Mouse (Mus musculus) T-cell, adult 2 months (primary cell): ENCODE data around the gene Ttc3.
"Not testable (repeated sequence)": the region's sequence is repeated elsewhere in the genome, so short reads cannot be mapped to it uniquely, and the experiment has no call there.

Experiments used
- DNase-seq: peaks from one replicate; pipeline ENCODE4 v3.0.0; 2022; ENCODE audit warnings: low spot score

Gene Ttc3

DNA sequence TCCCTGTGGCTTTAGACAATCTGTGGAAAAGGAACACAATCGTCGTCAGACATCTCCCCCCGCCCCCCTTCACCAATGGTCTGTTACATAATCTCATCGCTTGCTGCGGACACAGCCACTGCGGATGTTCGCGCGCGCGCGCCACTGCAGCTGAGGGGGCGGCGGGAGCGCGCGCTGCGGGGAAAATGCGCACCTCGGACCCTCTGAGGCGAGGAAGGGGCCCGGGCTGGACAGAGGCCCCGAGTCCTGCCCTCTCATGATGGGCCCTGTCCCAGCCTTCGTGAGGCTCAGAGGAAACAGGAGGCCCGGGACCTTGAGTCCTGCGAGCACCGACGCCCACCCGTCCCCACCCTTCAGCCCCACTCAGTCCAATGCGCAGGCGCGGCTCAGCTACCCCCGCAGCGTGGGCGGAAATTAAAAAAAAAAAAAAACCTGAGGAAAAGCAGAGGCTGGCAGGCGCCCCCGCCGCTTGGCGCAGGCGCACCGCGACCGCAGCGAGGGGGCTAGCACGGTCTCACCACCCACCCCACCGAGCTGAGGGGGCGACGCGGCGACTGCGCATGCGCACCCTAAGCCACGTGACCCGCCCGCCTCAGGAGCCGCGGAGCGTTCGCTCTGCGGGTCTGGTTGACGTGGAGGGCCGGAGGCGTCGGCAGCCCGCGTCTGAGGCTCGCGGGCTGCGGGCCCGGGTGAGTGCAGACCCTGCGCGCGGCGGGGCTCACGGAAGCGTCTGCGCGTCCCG lies at the start of gene Ttc3:
Gene Ttc3, plus strand, starts transcription at position 446 of the 742 bp plus-strand sequence.
- peak; percentile 90 for DNase-seq

DNA sequence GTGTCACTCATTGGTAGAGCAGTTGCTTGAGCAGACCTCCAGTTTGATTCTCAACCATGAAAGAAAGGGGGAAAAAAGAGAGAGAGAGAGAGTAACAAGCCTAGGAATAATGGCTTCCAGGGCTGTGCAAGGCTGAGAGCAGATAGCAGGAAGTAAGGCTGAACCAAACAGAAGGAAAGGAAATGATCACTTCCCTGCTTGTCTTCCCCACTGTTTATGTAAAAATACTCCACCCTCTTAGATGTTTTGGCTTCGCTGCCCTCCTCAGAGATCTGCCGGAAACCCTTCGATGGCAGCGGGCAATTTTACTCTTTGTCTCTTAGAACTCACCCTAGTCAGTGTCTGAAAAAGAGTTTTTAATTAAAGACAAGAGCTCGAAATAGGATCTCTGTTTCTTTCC lies 46.7 kb upstream of the Ttc3 start:
- peak; percentile 9 for DNase-seq

DNA sequence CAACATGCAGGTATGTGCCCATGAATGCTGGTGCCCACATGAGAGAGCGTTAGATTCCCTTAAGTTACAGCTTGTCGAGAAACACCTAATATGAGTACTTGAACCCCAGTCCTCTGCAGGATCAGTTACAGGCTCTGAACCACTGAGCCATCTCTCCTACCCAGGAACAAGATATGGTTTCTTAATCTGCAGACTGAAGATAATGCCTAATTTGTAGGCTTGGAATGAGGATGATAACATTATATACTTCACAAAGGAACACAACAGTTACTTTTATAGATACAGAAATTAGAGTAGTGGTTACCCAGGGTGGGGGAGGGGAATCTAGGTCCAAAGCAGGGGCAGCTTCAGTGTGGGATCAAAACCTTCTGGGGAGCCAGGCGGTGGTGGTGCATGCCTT lies 44.4 kb upstream of the Ttc3 start:
- no peak for DNase-seq

DNA sequence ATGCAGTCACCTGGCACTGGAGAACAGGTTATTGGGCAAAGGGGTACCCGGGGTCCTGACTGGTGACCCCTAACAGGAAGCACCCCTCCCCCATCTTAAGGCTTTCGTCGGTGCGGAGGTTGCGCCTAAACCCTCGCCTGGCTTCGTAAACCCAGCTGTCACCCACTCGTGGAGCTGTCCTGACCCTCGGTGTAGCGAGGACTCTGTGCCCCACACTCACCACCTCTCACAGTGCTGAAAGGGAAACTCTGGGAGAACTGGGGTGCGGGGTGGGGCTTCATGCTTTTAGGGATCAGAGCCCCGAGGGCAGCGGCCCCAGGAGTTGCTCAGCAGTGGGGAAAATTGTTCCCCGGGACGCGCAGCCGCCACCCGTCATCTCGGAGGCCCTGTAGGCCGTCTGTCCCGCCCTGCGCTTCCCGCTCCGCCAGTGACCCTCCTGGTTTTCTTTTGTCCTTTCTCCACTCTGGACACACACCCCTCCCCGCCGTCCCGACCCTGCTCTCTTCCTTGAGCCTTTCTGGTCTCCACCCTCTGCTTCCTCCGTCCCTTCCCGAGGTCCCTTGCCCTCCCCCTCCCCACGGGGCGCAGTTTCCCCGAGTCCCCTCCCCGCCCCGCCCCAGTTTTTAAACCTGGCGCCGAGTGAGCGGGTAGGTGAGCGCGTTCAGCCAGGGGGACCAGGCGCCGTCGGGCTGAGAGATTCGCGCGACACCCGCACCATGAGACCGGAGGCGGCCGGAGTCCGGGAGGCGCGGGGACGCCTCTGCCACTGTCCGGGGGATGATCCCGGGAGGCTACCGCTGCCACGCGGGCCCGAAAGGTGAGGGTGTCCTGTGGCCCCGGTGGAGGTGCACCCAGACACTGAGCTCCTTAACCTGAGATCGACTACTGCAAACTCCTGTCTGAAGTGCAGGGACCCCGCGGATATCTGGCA lies 42.4 kb upstream of the Ttc3 start, which contains the start of gene Ripply3:
Gene Ripply3, plus strand, starts transcription at position 640 of the 931 bp plus-strand sequence.
- DNase-seq: peak; percentile 11

DNA sequence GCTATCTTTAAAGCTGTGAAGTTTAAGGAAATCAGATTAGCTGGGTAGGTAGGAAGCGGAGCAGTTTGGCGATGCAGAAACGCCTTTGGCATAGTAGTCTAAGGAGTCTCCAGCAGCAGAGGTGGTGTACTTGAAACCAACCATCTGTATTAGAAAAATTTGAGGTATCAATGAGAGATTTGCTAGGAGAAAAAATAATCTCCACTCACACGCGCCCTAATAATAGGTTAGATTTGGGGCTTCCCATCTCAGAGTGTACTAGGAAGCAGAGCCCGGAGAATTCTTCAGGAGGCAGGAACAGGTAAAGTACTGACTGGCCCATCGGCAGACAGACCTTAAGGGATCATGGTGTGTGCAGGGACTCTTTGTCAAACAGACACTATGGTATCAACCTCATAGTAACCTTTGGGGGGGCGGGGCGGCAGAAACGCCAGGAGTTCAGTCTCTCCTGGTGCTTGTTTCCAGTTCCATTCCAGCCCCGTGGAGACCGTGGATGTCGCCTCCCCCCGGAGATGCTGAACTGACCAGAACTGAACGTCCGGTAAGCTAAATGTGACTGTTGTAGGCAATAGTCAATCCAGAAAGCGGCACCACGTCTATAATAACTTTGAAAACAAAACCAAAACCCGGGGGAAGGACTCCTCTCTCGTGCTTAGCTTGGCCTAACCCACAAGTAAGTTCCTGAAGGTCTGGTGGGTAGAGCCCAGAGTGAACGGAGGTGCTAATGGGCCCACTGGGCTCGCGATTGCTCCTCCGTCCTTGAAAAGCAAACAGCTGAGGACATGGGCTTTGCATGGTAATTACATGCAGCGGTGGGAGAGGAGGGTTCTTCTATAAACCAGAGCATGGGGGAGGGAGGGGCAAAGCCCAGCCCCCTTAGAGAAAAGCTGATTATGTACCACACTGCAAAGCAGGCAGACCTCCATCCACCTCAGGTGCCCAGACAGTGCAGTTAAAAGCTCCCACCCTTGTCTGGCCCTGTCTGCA lies 41.2 kb upstream of the Ttc3 start:
- DNase-seq: peak; percentile 20

DNA sequence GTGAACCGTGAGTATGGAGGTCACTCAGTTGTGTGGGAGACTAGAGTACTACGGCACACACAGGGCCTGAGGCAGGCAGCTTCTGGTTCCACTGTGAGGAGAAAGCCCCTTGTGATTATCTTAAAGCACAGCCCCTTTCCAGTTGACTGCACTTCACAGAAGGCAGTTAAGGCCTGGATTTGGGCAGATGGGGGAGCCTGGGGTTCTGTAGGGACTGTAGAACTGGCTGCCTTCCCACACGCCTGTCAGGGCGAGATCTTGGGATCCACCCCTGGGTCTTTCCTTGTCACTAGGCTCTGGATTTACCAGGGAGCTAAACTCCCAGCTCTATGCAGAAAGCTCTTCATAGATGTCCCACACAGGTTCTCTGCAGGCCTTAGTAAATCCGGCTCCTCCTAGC lies 40.0 kb upstream of the Ttc3 start:
- DNase-seq: no peak

DNA sequence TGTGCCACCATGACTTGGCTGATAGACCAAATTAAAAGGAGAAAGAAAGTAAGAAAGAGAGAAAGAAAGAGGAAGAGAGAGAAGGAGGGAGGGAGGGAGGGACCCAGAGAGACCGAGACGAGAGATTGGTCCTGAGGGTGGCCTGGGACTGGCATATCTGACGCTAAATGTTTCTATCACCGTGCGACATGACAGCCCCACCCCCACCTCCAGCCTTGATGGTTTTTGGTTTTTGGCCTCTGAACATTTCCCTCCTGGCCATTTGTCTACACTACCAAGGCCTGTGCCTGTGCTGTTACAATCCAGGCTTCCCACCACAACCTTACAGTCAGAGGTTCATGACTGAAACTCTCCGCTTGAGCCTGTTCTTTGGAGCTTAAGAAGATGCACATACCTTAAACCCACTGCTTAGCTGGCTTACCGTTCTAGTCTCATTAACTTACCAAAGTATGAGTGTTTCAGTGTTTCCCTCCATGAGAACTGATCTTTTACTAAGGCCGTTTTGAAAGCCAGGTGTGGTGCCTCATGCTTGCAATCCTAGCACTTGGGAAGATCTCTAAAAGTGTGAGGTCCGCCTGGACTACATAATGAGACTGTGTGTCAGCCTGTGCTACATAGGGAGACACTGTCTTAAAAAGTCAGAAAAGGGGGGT lies 39.1 kb upstream of the Ttc3 start:
- no peak for DNase-seq

DNA sequence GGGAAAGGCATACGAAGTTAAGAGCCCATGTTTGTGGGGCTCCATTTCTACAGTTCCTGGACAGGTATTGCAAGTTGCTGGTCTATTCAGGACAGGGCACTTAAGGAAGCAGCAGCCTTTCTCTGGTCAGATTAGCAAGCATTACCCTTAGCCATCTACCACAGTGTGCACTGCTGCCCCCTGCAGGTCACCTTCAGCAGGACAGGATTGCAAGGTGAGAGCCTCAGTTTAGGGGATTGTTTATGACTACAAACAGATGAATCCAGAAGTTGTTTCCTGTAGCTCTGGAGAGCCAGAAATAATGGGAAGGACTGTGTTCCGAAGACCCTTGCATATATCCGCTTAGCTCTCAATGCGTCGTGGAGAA lies 38.5 kb upstream of the Ttc3 start:
- peak; percentile 68 for DNase-seq

DNA sequence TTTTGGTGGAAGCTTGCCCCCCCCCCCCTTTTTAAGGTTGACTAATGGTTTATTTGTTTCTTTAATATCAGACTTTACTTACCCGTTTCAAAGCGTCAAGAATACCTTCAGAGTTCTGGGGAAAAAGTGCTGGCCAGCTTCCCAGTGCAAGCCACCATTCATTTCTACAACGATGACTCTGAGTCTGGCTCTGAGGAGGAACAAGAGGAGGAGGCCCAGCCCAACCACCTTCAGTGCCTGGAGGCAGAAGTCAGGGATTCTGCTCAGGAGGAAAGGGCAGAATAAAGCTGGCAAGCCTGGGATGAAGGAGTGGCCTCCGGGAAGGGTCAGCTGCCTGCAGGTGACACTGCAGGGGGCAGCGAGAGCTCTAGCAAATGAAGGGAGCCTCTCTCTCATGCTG lies 34.8 kb upstream of the Ttc3 start:
- DNase-seq: no peak

DNA sequence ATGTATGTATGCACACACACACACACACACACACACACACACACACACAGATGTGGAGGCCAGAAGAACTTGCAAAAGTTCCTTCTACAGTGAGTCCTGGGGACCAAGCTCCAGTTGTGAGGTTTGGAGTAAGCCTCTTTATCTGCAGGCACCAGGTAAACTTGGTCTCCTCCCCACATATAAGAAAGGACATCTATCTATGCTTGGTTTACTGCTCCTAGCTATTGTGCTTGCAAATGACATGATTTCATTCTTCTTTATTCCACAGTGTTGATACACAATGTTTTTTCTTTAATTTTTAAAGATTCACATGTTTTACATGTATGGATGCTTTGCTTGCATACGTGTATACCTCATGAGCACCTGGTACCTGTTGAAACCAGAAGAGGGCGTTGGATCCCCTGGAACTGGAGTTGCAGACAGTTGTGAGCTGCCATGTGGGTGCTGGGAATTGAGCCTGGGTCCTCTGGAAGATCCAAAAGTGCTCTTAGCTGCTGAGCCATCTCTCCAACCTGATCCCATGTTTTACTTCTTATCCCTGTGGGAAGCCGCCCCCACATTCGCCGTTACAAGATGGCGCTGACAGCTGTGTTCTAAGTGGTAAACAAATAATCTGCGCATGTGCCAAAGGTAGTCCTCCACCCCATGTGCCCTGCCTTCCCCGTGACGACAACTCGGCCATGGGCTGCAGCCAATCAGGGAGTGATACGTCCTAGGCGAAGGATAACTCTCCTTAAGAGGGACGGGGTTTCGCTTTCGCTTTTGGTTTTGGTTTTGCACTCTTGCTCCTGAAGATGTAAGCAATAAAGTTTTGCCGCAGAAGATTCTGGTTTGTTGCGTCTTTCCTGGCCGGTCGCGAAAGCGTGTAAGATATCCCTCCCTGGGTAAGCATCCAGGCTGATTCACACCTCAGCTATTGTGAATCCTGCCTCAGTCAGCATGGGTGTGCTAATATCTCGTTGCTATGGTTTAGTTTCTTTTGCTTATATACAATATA lies 31.0 kb upstream of the Ttc3 start:
- DNase-seq: not testable (repeated sequence)

DNA sequence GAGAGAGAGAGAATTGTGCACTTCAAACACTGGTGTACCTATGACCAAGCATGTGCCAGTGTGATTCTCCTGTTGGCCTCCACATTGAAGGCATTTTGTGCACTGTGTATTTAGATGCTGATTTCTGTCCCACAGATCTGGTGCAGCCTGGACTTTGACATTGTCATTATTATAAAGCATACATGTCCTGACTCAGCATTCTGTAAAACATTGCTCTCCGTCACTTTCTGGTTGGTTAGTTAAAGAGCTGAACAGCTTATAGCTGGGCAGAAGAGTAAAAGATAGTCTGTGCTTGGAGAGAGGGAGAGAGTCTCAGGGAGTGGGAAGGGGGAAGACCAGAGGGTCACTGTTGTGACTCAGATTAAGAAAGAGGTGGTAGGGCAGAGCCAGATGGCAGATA lies 24.7 kb upstream of the Ttc3 start:
- no peak for DNase-seq

DNA sequence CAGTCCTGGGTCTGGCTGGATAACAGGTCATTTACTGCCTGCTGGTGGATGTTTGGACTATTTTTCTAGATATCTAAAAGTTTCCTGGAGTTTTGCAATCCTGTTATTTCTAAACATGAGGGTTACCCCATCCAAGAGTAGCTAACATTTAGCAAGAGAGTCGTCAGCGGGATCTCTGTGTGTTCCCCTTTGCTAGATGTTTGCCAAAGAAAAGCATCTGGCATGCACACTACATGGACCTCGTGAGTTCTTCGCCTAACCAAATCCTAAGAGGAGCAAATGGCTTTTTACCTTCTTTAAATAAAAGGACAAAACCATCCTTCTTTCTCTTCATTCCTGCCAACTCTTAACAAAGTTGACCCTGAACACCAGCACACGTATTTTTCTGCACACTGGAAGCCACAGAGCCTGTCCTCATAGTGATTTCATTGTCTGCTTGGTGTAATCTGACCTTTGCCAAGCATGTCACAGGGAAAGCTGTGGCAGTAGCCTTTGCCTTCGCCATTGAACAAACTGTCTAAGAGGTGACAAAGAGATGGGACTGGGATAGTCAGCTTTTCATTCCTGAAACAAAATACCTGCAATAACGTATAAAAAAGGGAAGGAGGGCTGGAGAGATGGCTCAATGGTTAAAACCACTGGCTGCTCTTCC lies 23.2 kb upstream of the Ttc3 start:
- DNase-seq: no peak

DNA sequence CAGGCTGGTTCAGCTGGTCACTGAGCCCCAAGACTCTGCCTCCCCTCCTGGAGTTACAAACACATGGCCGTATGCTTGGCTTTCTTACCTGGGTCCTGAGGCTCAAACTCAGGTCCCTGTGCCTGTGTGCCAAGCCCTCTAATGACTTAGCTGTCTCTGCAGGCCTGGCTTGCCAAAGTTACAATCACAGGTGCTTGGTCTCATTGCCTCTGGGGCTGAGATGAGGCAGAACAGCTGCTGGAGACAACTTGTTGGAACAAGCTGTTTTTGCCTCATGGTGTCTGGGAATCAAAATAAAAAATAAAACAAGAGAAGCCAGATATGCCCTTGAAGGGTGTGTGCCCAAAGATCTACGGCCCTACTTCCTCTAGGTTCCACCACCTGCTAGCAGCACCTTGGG lies 21.6 kb upstream of the Ttc3 start:
- no peak for DNase-seq

DNA sequence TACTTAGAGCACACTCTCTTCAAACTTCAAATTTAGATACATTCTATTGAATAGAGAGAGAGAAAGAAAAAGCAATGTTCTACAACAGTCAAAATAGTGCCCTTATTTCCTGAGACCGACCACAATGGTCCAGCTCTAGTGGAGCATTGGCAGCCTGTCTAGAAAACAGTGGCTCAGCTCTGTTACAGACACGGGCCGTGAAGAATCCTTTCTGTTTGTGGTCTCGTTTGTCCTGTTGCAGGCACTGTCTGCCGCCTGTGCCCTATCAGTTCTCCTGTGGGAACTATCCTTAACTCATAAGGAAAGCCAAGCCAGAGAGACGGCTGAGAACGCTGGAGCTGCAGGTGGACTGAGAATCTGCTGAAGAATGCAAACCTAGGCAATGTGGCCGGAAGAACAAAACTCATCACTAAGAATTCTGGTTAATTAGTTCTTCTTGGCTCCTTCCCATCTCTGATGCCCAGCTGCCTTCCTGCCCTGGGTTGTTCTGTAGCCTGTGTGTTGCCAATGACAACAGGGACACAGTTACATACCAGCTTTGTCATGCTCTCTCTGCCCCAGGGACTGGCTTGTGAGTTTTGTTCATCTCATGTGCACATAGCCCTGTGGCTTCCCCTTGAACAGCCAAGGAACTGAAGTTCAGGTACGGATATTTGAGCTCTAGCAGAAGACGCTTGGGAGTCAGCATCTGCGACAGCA lies 20.7 kb upstream of the Ttc3 start:
- no peak for DNase-seq

DNA sequence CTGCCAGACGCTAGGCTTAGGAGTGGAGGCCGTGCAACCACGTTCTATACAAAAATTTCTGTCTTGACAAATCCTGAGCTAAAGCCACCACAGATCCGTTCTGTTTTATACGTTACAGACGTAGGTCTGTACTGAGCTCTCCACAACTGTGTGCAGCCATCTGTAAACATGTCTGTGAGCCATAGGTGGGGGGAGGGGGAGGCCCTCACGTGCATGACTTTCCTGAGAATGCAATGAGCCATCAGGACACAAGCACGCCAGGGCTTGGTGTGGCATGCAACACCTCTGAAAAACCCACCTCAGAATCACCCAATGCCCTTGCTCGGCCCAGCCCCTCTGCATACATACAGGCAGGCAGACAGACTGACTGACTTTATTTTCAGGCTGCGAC lies 20.1 kb upstream of the Ttc3 start:
- no peak for DNase-seq

DNA sequence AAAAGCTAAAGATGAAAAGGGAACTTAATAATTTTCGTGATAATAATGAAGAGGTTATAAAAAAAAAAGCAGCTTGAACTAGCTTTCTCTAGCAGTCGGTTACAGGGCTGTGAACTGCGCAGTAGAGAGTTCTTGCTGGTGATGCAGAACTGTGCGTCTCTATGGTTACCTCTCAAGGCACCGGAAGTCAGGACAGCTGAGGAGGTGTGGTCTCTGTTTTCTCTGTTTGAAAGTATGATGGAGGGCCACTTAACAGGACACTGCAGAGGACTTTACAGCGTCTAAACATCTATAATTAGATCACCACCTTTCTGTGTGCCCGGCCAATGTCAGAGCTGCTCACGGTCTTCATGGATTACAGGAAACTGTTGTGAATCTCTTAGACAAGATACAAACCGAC lies 16.0 kb upstream of the Ttc3 start:
- DNase-seq: peak; percentile 80

DNA sequence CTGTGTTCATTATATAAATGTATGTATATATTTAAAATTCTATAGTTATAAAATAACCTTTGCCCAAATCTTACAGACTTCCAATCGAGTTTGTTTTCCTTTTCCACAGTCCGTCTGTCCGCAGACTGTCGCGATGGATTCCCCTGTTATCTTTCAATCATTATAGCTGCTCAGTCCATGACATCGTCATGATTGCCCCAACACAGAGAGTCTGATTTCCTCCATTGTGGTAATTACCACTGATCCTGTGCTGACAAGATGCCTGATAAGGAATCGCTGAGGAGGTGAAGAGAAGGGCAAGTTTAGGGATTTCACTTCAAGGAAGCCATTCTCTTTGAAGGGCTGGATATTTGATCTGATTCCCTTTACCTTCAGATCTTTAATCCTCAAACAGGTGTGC lies 14.4 kb upstream of the Ttc3 start:
- DNase-seq: no peak

DNA sequence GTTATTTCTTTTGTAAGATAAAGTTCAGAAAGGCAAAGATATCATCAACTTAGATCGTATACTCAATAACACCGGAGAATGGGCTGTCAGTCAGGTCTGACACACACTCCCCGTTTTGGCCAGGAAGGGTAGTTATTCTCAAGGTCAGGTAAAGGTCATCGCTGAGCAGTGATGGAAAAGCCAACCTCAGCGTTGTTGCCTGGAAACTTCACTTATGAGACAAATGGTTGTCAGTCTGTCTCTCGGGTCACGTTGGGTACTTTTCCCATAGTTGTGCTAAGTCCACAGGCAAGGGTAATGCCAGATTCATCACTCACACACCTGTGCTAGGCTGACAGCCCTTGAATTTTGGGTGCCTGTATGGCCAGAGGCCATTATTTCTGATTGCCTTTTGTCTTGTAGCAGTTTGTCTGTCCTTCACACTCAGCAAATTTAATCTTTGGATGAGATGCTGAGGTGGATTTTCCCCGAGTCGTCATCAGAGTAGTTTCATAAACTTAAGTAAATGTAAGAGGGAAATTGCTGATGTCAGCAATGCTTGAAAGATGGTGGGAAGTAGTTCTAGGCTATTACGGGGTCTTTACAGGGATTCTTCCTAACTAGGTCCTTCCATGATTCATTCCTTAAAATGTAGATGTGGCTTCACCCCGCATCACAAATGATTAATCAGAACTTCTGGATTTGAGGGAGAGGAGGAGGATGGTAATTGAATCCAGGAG lies 13.5 kb upstream of the Ttc3 start:
- DNase-seq: no peak
